Mouse (Mus musculus) G1E (cell line): ENCODE results near the gene Fkbp11. TPM values are rescaled to one million over a fixed set of nuclear protein-coding genes. Genes with fewer than 3 reads are reported as not detected.

Experiments
- ATAC-seq: 2 replicates; pipeline ENCODE4 v1.8.0; 2016; ENCODE audit warnings: mild to moderate bottlenecking; ENCODE audit not compliant: insufficient number of reproducible peaks, poor library complexity, low FRiP score, severe bottlenecking; ENCODE audit errors: extremely low read depth
- DNase-seq: peaks from one replicate; pipeline ENCODE4 v3.0.0; 2012; ENCODE audit warnings: low spot score
- H3K27me3 ChIP-seq: 2 replicates; pipeline ENCODE4 v1.6.1; 2012; ENCODE audit warnings: mild to moderate bottlenecking, low read length, inconsistent platforms; ENCODE audit not compliant: insufficient read depth
- H3K36me3 ChIP-seq: replicated peaks from 2 replicates; pipeline ENCODE3; 2012; ENCODE audit warnings: mild to moderate bottlenecking, inconsistent platforms
- H3K4me1 ChIP-seq: 2 replicates; pipeline ENCODE4 v1.6.1; 2012; ENCODE audit warnings: low read depth, low read length, inconsistent platforms, mixed read lengths; ENCODE audit not compliant: insufficient read depth
- H3K4me3 ChIP-seq: 2 replicates; pipeline ENCODE4 v1.5.1; 2012; ENCODE audit warnings: low read depth, mild to moderate bottlenecking, inconsistent platforms, low read length, moderate library complexity, mixed read lengths
- H3K9me3 ChIP-seq: replicated peaks from 2 replicates; pipeline ENCODE4 v1.6.1; 2012; ENCODE audit warnings: inconsistent platforms
- CTCF ChIP-seq: IDR thresholded peaks from 2 replicates; pipeline ENCODE4 v1.5.1; 2012; ENCODE audit warnings: low read depth, low read length, inconsistent platforms, mixed read lengths
- GATA1 ChIP-seq: IDR thresholded peaks from 2 replicates; pipeline ENCODE4 v1.6.1; 2012; ENCODE audit warnings: borderline replicate concordance, low read length, inconsistent platforms, mixed read lengths
- GATA2 ChIP-seq: IDR thresholded peaks from 2 replicates; pipeline ENCODE4 v1.6.1; 2012; ENCODE audit warnings: low read depth, low read length, inconsistent platforms, borderline replicate concordance
- POLR2AphosphoS5 ChIP-seq: IDR thresholded peaks from 2 replicates; pipeline ENCODE4 v1.6.1; 2012; ENCODE audit warnings: low read depth, low read length, inconsistent platforms; ENCODE audit not compliant: insufficient replicate concordance
- TAL1 ChIP-seq: conservative IDR thresholded peaks from 2 replicates; pipeline ENCODE4 v1.6.1; 2012; ENCODE audit warnings: low read depth, low read length, inconsistent platforms, mixed read lengths
- polyA plus RNA-seq: library from polyadenylated mRNA; stranded (reverse); fragments of >175 nt; gene quantifications from 2 replicates; pipeline ENCODE4 v1.2.3, GENCODE M21; 2012
- total RNA-seq, 2 experiments: library from RNA; stranded (forward) in 1 of 2; stranded (reverse) in 1 of 2; fragments of 200-1000 nt in 1 of 2; fragments of >200 nt in 1 of 2; fragmentation: Nextera tagmentation in 1 of 2; gene quantifications; 2 replicates each; pipeline ENCODE4 v1.2.3; 2014 to 2017

Fkbp11 gene
- total and polyA plus RNA-seq, 3 experiments = 6.2 to 23.8 (median 14.1) TPM

DNA sequence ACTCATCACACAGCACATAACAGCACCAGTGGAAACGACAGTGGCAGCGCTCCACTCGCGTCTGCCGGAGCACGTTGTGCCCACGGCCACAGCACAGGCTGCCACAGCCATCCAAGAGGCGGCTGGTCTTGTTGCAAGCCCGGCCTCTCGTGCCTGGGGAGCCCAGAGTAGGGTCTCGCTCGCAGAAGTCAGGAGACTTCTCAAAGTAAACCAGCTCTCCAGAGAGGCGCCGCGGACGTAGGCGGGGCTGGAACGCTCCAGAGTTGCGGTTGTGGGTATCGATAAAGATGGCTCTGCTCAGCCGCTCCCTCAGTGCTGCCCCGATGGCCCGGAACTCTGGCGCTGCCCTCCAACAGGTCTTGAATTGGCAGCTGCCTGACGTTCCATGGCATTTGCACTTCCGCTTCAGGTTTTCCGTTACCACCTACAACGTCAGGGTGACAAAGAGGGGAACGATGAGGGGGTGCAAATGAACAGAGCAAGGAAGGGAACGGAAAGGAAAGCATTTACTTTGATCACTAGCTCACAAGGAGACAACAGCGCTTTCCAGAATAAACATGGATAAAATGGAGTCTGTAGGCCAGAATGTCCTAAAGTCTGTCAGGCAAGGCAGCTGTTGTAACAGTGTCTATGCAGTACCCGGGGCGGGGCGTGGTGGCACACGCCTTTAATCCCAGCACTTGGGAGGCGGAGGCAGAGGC is 44.7 kb upstream of the Fkbp11 start:
- DNase-seq (no peak), ATAC-seq (peak; percentile 49)
- H3K27me3 ChIP-seq = peaks cover 73% of the 10 kb centered on the region
- 0 out of 2 replicates have a peak, but pooled peaks cover 3% of the 10 kb centered on the region for H3K9me3 ChIP-seq
- H3K4me3 ChIP-seq = peak overlapping the region; percentile 65; the same call in 1 of the 2 replicates
- peaks cover 35% of the 10 kb centered on the region for H3K4me1 ChIP-seq
- TF ChIP-seq TAL1 (no peak), POLR2AphosphoS5 (no peak), GATA1 (no peak), GATA2 (no peak), CTCF (no peak)
- no peaks in the 10 kb centered on the region for H3K36me3 ChIP-seq

DNA sequence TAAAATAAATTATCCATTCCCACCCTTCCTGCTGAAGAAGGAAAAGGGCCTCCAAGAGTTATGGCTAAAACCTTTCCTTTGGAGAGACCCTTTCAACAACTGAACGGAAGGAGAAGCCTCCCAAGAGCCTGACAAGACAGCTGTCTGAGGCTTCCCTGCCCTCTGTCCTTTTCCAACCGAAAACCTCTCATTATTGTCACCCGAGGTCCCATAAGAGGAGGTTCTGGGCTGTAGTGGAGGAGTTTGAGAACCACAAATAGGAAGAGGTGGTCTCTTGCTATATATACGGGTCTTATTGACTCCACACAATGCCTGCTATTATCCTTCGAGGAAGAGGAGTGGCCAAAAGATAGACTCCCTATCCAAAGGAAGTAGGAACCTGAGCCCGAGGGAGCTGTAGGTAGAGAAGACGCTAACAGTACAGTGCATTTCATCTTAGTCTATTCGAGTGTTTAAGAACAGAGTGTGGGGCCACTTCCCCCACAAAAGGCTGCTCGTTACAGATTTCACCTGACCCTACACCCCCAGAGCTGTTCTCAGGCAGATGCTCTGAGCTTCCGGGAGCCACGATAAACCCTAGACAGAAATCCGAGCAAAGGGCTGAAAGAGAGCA is 43.9 kb upstream of the Fkbp11 start:
- no peak for TF ChIP-seq GATA2
- no peak for TF ChIP-seq POLR2AphosphoS5
- TF ChIP-seq CTCF = no peak
- TF ChIP-seq GATA1 = no peak
- TF ChIP-seq TAL1 = no peak
- Histone ChIP-seq H3K9me3 (0 out of 2 replicates have a peak, but pooled peaks cover 3% of the 10 kb centered on the region), H3K4me3 (peak overlapping the region; percentile 65; the same call in 1 of the 2 replicates), H3K4me1 (peaks cover 28% of the 10 kb centered on the region), H3K36me3 (no peaks in the 10 kb centered on the region), H3K27me3 (peaks cover 69% of the 10 kb centered on the region)
- ATAC-seq = no peak
- DNase-seq = no peak

DNA sequence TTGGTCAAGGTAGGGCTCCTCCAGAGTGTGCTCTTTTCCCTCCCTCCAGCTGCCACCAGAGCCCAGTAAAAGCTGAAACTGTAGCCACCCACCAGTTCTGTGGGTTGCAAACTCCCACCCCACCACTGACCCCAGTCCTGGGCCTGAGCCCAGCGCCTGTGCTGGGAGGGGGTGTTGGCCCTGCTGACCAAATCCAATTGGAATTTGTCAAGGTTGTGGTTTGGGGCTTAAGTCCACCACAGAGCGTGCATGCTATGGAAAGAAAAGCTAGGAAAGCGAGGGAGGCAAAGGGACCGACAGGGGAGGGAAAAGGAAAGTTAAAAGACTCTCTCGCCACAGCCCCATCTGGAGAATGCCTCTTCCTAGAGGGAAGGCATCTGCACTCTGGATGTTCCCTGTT is 40.3 kb upstream of the Fkbp11 start:
- Histone ChIP-seq H3K4me3 (no peak overlapping the region), H3K27me3 (peaks cover 52% of the 10 kb centered on the region)
- DNase-seq = no peak

DNA sequence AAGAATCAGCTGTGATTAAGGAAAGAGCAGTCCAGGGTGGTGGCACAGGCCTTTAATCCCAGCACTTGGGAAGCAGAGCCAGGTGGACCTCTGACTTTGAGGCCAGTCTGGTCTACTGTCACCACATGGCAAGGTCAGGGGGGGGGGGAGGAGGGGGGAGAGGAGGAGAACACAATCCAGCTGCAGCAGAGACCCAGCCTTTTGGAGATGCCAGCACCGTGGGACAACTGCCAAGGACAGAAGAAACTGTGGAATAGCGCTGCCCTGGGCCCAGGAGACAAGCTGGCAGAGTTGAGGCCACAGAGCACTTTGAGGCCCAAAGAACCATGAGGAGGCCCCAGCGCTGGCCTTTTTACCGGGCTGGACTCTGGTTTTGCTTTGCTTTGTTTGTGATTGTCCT is 37.9 kb upstream of the Fkbp11 start:
- Histone ChIP-seq H3K27me3 (peaks cover 31% of the 10 kb centered on the region), H3K4me3 (no peak overlapping the region), H3K36me3 (peaks cover 8% of the 10 kb centered on the region), H3K9me3 (no peaks in the 10 kb centered on the region), H3K4me1 (peaks cover 32% of the 10 kb centered on the region)
- TF ChIP-seq GATA1 (no peak), CTCF (no peak), GATA2 (no peak), POLR2AphosphoS5 (no peak), TAL1 (no peak)
- DNase-seq (no peak), ATAC-seq (no peak)

More for the DNA sequence above, 40.3 kb upstream of the Fkbp11 start:
- Histone ChIP-seq H3K9me3 (no peaks in the 10 kb centered on the region), H3K36me3 (no peaks in the 10 kb centered on the region), H3K4me1 (peaks cover 30% of the 10 kb centered on the region)
- TF ChIP-seq TAL1 (no peak), GATA2 (no peak), POLR2AphosphoS5 (no peak), CTCF (no peak), GATA1 (no peak)
- ATAC-seq = no peak

DNA sequence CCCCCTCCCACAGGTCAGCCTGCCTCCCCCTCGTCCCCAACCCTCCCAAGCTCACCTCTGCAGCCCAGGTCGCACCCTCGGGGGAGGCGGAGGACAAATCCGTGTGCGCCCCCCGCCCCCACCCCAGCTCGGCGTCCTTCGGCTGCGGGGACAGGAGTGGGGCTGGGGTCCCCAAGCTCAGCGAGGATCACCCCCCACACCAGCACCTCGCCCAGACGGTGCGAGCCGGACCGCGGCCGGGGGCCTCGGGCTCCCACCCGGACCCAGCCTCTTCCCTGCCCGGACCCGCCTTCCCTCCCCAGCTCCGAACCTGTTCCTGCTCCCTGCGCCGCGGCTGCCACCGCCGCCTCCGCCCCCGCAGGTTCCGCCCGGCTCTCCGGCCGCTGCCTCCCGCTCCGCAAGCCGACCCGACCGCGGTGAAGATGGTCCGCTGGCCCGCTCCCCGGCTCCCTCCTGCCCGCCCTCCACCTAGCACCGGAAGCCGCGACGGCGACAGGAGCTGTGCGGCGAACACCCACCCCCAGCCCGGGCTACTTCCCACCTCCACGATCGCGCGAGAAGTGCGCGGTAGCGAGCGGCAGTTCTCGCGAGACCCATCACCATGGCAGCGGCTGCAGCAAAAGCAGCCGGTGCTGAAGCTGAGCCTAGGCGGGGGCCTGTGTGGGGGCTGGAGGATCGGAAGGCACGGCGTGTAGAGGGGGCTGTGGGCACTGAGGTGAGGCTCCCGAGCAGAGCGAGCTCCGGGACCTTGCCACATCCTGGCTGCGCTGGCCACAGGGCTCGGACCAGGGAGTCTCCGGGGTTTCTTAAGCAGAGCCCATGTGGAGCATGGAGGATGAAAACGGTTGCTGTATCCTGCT is 34.9 kb upstream of the Fkbp11 start, which contains the start of gene Arf3:
Arf3 (minus strand) TSS at position 545 of the 860 bp plus-strand sequence.
- H3K9me3 ChIP-seq = no peaks in the 10 kb centered on the region
- ATAC-seq (peak; percentile 72), DNase-seq (peak; percentile 97)
- no peak for TF ChIP-seq GATA2
- TF ChIP-seq TAL1 = no peak
- no peak for TF ChIP-seq POLR2AphosphoS5
- TF ChIP-seq CTCF = no peak
- no peak for TF ChIP-seq GATA1
- peaks cover 39% of the 10 kb centered on the region for H3K36me3 ChIP-seq
- H3K27me3 ChIP-seq = peaks cover 12% of the 10 kb centered on the region
- peaks cover 37% of the 10 kb centered on the region for H3K4me1 ChIP-seq
- peak within 1 kb of the TSS; percentile 98 for H3K4me3 ChIP-seq

DNA sequence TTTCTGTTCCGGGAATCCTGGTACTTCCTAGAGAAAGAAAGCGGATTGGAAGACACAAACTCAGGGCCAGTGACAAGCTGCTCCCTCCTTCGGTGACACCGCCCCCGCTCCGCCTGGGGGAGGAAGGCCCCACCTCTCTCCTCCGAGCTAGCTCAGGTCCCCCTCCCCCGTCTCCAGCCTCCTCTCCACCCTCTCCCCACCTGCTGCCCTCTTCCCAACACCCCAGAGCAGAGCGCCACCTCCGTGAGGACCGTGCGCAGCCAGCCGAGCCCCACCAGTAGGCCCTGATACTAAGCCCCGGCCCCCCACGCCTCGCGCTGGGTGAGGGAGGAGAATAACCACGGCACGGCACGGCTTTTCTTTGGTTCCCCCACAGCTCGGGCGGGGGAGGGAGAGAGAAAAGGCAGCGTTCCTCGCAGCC is 34.2 kb upstream of the Fkbp11 start:
- peak; percentile 88 for ATAC-seq
- DNase-seq = peak; percentile 82
- TF ChIP-seq POLR2AphosphoS5 (no peak), GATA1 (no peak), TAL1 (no peak), CTCF (no peak), GATA2 (no peak)
- peaks cover 37% of the 10 kb centered on the region for H3K4me1 ChIP-seq
- peak overlapping the region; percentile 98 for H3K4me3 ChIP-seq
- H3K27me3 ChIP-seq = peaks cover 9% of the 10 kb centered on the region; the same call in 1 of the 2 replicates
- H3K9me3 ChIP-seq = no peaks in the 10 kb centered on the region
- peaks cover 43% of the 10 kb centered on the region for H3K36me3 ChIP-seq
